Mouse (Mus musculus): ENCODE results near the gene Numbl. TPM values are rescaled to one million over a fixed set of nuclear protein-coding genes. Genes with fewer than 3 reads are reported as not detected.

The Numbl gene
- polyA plus RNA-seq, 2 experiments: 25.2 to 83.6 TPM

DNA sequence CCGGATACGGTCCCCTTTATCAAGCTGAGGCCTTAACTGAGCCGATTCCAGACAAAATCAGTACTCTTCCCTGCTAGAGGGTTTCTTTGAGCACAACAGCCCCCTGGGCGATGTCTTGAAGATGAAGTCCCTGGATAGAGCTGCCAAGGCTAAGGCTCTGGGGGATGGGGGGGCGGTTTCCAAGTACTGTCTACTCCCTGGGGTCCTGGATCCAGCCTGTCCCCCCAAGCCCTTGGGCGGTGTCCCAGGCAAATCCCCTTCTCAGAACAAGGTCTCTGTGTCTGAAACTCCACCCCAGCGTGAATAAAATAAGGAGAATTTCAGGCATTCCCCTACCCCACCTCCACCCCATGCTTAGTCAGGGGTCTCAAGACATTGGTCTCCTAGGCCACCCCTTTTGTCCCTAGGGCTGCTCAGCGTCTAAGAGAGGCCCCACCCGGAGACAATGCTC is 1.1 kb downstream of the Numbl start:
- Histone ChIP-seq H3K27ac (replicated peaks; ENCODE audit: low read depth, low read length) (peak overlapping the region; percentile 90), H3K9me3 (ENCODE audit: control insufficient read depth, low read length) (no peaks in the 10 kb centered on the region), H3K4me1 (ENCODE audit: control insufficient read depth, insufficient read depth, low read length) (peaks cover 20% of the 10 kb centered on the region), H3K4me3 (replicated peaks; ENCODE audit: low read length) (peak overlapping the region; percentile 85), H3K4me2 (replicated peaks; ENCODE audit: low read depth, low read length, severe bottlenecking) (peak overlapping the region; percentile 92), H3K36me3 (ENCODE audit: control insufficient read depth, insufficient read depth, low read length) (peaks cover 31% of the 10 kb centered on the region), H3K9ac (ENCODE audit: low read depth, low read length, severe bottlenecking) (peak overlapping the region; percentile 90), H3K27me3 (ENCODE audit: control insufficient read depth, insufficient read depth, low read length) (no peaks in the 10 kb centered on the region)
- ATAC-seq (ENCODE audit: low FRiP score, low read depth): no peak
- no peak for DNase-seq (ENCODE audit: low spot score)
- no peak for TF ChIP-seq POLR2A (IDR thresholded peaks at IDR 0.05; ENCODE audit: borderline replicate concordance, extremely low read depth, insufficient read depth, insufficient read length)
- WGBS: 3% methylated on average over 9 of the region's 9 CpGs

DNA sequence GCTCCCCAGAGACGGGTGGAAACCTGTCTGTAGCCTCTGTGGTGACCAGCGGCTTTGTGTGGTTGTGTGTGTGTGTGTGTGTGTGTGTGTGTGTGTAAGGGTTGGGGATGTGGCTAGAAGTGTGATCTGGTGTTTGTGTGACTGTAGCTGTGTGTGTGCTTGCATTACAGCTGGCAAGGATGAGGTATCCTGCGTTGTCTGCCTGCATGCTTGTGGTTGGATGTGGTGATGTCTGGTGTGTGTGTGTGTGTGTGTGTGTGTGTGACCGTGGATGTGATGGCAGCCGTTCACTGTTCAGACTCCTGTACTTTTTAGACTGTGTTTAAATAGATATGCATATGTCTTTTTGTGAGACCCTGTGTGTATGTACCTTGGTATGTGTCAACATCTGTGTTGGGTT is 1.5 kb downstream of the Numbl start:
- 35% methylated on average over 5 of the region's 5 CpGs for WGBS
- Histone ChIP-seq H3K36me3 (ENCODE audit: control insufficient read depth, insufficient read depth, low read length) (peaks cover 36% of the 10 kb centered on the region), H3K9me3 (ENCODE audit: control insufficient read depth, low read length) (no peaks in the 10 kb centered on the region), H3K4me3 (replicated peaks; ENCODE audit: low read length) (peak overlapping the region; percentile 85), H3K4me1 (ENCODE audit: control insufficient read depth, insufficient read depth, low read length) (peaks cover 20% of the 10 kb centered on the region), H3K4me2 (replicated peaks; ENCODE audit: low read depth, low read length, severe bottlenecking) (peak overlapping the region; percentile 92), H3K9ac (ENCODE audit: low read depth, low read length, severe bottlenecking) (peak overlapping the region; percentile 90), H3K27me3 (ENCODE audit: control insufficient read depth, insufficient read depth, low read length) (no peaks in the 10 kb centered on the region), H3K27ac (replicated peaks; ENCODE audit: low read depth, low read length) (peak overlapping the region; percentile 90)
- DNase-seq (ENCODE audit: low spot score) (no peak), ATAC-seq (ENCODE audit: low FRiP score, low read depth) (no peak)
- TF ChIP-seq POLR2A (IDR thresholded peaks at IDR 0.05; ENCODE audit: borderline replicate concordance, extremely low read depth, insufficient read depth, insufficient read length): no peak

DNA sequence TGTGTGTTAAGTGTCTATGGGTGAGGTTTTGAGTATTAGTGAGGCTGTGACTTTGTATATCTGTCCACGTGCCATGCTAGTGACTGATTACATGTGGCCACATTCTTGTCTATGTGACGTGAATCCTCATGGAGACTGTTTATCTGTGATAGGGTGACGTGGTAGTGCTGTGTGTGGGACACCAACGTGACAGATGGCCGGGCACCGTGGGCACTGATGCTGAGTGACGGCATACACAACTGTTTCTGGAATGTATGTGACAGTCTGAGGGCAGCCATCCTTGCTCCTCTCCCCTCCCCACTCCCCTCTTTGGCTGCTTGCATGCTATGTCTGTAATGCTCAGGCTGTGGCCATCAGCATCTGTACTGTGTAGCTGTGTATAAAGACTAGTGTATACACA is 2.6 kb downstream of the Numbl start:
- no peaks in the 10 kb centered on the region for H3K27me3 ChIP-seq (ENCODE audit: control insufficient read depth, insufficient read depth, low read length)
- no peak for TF ChIP-seq POLR2A (IDR thresholded peaks at IDR 0.05; ENCODE audit: borderline replicate concordance, extremely low read depth, insufficient read depth, insufficient read length)
- H3K27ac ChIP-seq (replicated peaks; ENCODE audit: low read depth, low read length): no peak overlapping the region
- H3K4me3 ChIP-seq (replicated peaks; ENCODE audit: low read length): no peak overlapping the region; the same call in 1 of the 2 replicates
- no peaks in the 10 kb centered on the region for H3K9me3 ChIP-seq (ENCODE audit: control insufficient read depth, low read length)
- H3K36me3 ChIP-seq (ENCODE audit: control insufficient read depth, insufficient read depth, low read length): peaks cover 41% of the 10 kb centered on the region
- H3K4me1 ChIP-seq (ENCODE audit: control insufficient read depth, insufficient read depth, low read length): peaks cover 20% of the 10 kb centered on the region
- H3K4me2 ChIP-seq (replicated peaks; ENCODE audit: low read depth, low read length, severe bottlenecking): peak overlapping the region; percentile 92
- no peak overlapping the region for H3K9ac ChIP-seq (ENCODE audit: low read depth, low read length, severe bottlenecking)
- DNase-seq (ENCODE audit: low spot score) (no peak), ATAC-seq (ENCODE audit: low FRiP score, low read depth) (no peak)
- WGBS: 81% methylated on average over 7 of the region's 7 CpGs

DNA sequence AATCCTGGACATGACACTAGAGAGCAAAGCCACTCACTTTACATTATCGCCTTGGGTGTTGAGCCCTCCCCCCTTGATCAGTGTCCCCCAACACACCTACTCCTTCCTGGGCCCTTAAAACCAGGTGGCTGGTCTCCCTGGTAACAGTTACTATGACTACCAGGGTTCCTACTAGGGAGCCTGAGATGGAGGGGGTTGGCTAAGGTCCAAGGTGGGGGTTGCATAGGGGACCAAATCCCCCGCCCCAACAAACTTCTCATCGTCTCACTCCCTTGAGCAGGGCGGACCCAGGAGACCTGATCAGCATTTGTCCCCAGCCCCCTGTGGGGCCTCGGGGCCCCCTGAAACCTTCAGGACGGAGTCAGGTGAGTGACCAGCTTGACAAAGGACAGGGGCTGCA is 3.7 kb downstream of the Numbl start:
- no peaks in the 10 kb centered on the region for H3K27me3 ChIP-seq (ENCODE audit: control insufficient read depth, insufficient read depth, low read length)
- H3K4me1 ChIP-seq (ENCODE audit: control insufficient read depth, insufficient read depth, low read length): peaks cover 19% of the 10 kb centered on the region
- peaks cover 49% of the 10 kb centered on the region for H3K36me3 ChIP-seq (ENCODE audit: control insufficient read depth, insufficient read depth, low read length)
- no peak for DNase-seq (ENCODE audit: low spot score)
- WGBS: 82% methylated on average over 6 of the region's 6 CpGs
- TF ChIP-seq POLR2A (IDR thresholded peaks at IDR 0.05; ENCODE audit: borderline replicate concordance, extremely low read depth, insufficient read depth, insufficient read length): no peak
- no peaks in the 10 kb centered on the region for H3K9me3 ChIP-seq (ENCODE audit: control insufficient read depth, low read length)
- no peak overlapping the region for H3K9ac ChIP-seq (ENCODE audit: low read depth, low read length, severe bottlenecking)
- no peak overlapping the region for H3K4me2 ChIP-seq (replicated peaks; ENCODE audit: low read depth, low read length, severe bottlenecking)
- H3K27ac ChIP-seq (replicated peaks; ENCODE audit: low read depth, low read length): no peak overlapping the region
- H3K4me3 ChIP-seq (replicated peaks; ENCODE audit: low read length): no peak overlapping the region
- ATAC-seq (ENCODE audit: low FRiP score, low read depth): no peak

DNA sequence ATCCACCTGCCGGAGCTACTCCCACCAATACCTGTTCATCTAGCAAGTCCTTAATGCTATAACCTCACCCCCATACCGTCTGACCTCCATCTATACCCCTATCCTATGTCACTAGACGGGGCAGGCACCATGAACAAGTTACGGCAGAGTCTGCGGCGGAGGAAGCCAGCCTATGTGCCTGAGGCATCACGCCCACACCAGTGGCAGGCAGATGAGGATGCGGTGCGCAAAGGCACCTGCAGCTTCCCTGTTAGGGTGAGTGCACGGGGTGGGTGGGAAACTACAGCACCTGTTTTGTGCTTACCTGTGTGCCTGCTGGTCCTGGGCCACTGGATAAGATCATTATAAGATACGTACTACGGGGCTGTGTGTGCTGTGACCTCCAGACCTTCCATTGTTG is 6.5 kb downstream of the Numbl start:
- ATAC-seq (ENCODE audit: low FRiP score, low read depth): no peak
- no peaks in the 10 kb centered on the region for H3K27me3 ChIP-seq (ENCODE audit: control insufficient read depth, insufficient read depth, low read length)
- TF ChIP-seq POLR2A (IDR thresholded peaks at IDR 0.05; ENCODE audit: borderline replicate concordance, extremely low read depth, insufficient read depth, insufficient read length): no peak
- no peak overlapping the region for H3K27ac ChIP-seq (replicated peaks; ENCODE audit: low read depth, low read length)
- H3K4me3 ChIP-seq (replicated peaks; ENCODE audit: low read length): no peak overlapping the region
- DNase-seq (ENCODE audit: low spot score): no peak
- peaks cover 78% of the 10 kb centered on the region for H3K36me3 ChIP-seq (ENCODE audit: control insufficient read depth, insufficient read depth, low read length)
- 83% methylated on average over 12 of the region's 12 CpGs for WGBS
- H3K9ac ChIP-seq (ENCODE audit: low read depth, low read length, severe bottlenecking): no peak overlapping the region
- no peaks in the 10 kb centered on the region for H3K9me3 ChIP-seq (ENCODE audit: control insufficient read depth, low read length)
- H3K4me1 ChIP-seq (ENCODE audit: control insufficient read depth, insufficient read depth, low read length): peaks cover 6% of the 10 kb centered on the region
- no peak overlapping the region for H3K4me2 ChIP-seq (replicated peaks; ENCODE audit: low read depth, low read length, severe bottlenecking)
